Mouse (Mus musculus) bone marrow, adult 2 months (tissue): ENCODE results near the gene Ccl11. TPM values are rescaled to one million over a fixed set of nuclear protein-coding genes. Genes with fewer than 3 reads are reported as not detected.

Experiments used
- H3K27ac ChIP-seq: fragments of 200-500 bp; 2 replicates; pipeline ENCODE4 v1.5.1; 2012; ENCODE audit warnings: low read depth, mild to moderate bottlenecking, control low read depth, inconsistent platforms, low read length; ENCODE audit not compliant: control insufficient read depth, poor library complexity, insufficient read depth
- H3K4me1 ChIP-seq: fragments of 200-500 bp; 2 replicates; pipeline ENCODE4 v1.6.1; 2011; ENCODE audit warnings: low read length; ENCODE audit not compliant: control insufficient read depth, insufficient read depth
- H3K4me3 ChIP-seq: fragments of 200-500 bp; replicated peaks from 2 replicates; pipeline ENCODE3; 2011; ENCODE audit warnings: mild to moderate bottlenecking, low read depth, low read length, control low read depth; ENCODE audit not compliant: control insufficient read depth
- CTCF ChIP-seq: fragments of 200-500 bp; IDR thresholded peaks from 2 replicates; pipeline ENCODE4 v1.5.1; 2011; ENCODE audit warnings: low read length, control low read depth; ENCODE audit not compliant: control insufficient read depth, insufficient read depth
- POLR2A ChIP-seq: fragments of 200-500 bp; IDR thresholded peaks from 2 replicates; pipeline ENCODE4 v1.6.1; 2011; ENCODE audit warnings: low read depth, mild to moderate bottlenecking, control low read depth, low read length, borderline replicate concordance; ENCODE audit not compliant: control insufficient read depth
- WGBS: fragments of 180-500 bp; shearing (Covaris S2); methylation state at CpG from one replicate; pipeline ENCODE4 v1.1.7; 2018; 5-methylcytosine and 5-hydroxymethylcytosine counted together
- polyA plus RNA-seq: library from polyadenylated mRNA; stranded (reverse); fragments of >200 nt; gene quantifications from 2 replicates; pipeline ENCODE4 v1.2.4, GENCODE M21; 2011; ENCODE audit warnings: low replicate concordance; ENCODE audit not compliant: missing spikeins, insufficient read depth, insufficient read length

The Ccl11 gene
- polyA plus RNA-seq, 1 experiment, result not detected

- no peak overlapping the region for H3K4me3 ChIP-seq
- no peak overlapping the region for H3K27ac ChIP-seq
- TF ChIP-seq CTCF (no peak), POLR2A (no peak)
- no peaks in the 10 kb centered on the region for H3K4me1 ChIP-seq
- WGBS, result 57% methylated on average over 2 of the region's 2 CpGs
These were observed 5.8 kb downstream of the Ccl11 start for GRCm38 (mm10) chr11:82063454-82063853.

- WGBS, result 80% methylated on average over 7 of the region's 7 CpGs
- TF ChIP-seq POLR2A (no peak), CTCF (no peak)
- no peaks in the 10 kb centered on the region for H3K4me1 ChIP-seq
- H3K27ac ChIP-seq, result no peak overlapping the region
- no peak overlapping the region for H3K4me3 ChIP-seq
These were observed 9.4 kb downstream of the Ccl11 start for GRCm38 (mm10) chr11:82066953-82067571.

- Histone ChIP-seq H3K4me3 (no peak overlapping the region), H3K27ac (no peak overlapping the region), H3K4me1 (no peaks in the 10 kb centered on the region)
- TF ChIP-seq CTCF (no peak), POLR2A (no peak)
- 76% methylated on average over 3 of the region's 3 CpGs for WGBS
These were observed 13.5 kb downstream of the Ccl11 start for GRCm38 (mm10) chr11:82071076-82071475.

- Histone ChIP-seq H3K27ac (no peak overlapping the region), H3K4me1 (no peaks in the 10 kb centered on the region), H3K4me3 (no peak overlapping the region)
- no peak for TF ChIP-seq CTCF
- no peak for TF ChIP-seq POLR2A
- 49% methylated on average over 1 of the region's 1 CpGs for WGBS
These were observed 14.8 kb downstream of the Ccl11 start for GRCm38 (mm10) chr11:82072374-82072773.

- TF ChIP-seq CTCF (no peak), POLR2A (no peak)
- Histone ChIP-seq H3K4me1 (no peaks in the 10 kb centered on the region), H3K27ac (no peak overlapping the region), H3K4me3 (no peak overlapping the region)
- 53% methylated on average over 3 of the region's 3 CpGs for WGBS
These were observed 15.4 kb downstream of the Ccl11 start for GRCm38 (mm10) chr11:82072984-82073383.

- TF ChIP-seq POLR2A (no peak), CTCF (no peak)
- H3K4me1 ChIP-seq, result no peaks in the 10 kb centered on the region
- no peak overlapping the region for H3K27ac ChIP-seq
- WGBS, result 72% methylated on average over 3 of the region's 3 CpGs
- no peak overlapping the region for H3K4me3 ChIP-seq
These were observed 16.1 kb downstream of the Ccl11 start for GRCm38 (mm10) chr11:82073686-82074085.

GRCm38 (mm10) chr11:82077031-82077430 lies 19.4 kb downstream of the Ccl11 start:
- no peaks in the 10 kb centered on the region for H3K4me1 ChIP-seq
- no peak for TF ChIP-seq CTCF
- TF ChIP-seq POLR2A, result no peak
- H3K4me3 ChIP-seq, result no peak overlapping the region
- no peak overlapping the region for H3K27ac ChIP-seq
- WGBS, result 32% methylated on average over 3 of the region's 3 CpGs

- TF ChIP-seq CTCF (no peak), POLR2A (no peak)
- Histone ChIP-seq H3K4me1 (no peaks in the 10 kb centered on the region), H3K4me3 (no peak overlapping the region), H3K27ac (no peak overlapping the region)
These were observed 20.6 kb downstream of the Ccl11 start for GRCm38 (mm10) chr11:82078136-82078730.

GRCm38 (mm10) chr11:82080865-82081264 lies 23.2 kb downstream of the Ccl11 start:
- Histone ChIP-seq H3K4me1 (no peaks in the 10 kb centered on the region), H3K27ac (no peak overlapping the region), H3K4me3 (no peak overlapping the region)
- TF ChIP-seq POLR2A (no peak), CTCF (no peak)
- 56% methylated on average over 3 of the region's 3 CpGs for WGBS
